8 mouse cellular contexts compared by ENCODE assay signal in the genomic region with DNA sequence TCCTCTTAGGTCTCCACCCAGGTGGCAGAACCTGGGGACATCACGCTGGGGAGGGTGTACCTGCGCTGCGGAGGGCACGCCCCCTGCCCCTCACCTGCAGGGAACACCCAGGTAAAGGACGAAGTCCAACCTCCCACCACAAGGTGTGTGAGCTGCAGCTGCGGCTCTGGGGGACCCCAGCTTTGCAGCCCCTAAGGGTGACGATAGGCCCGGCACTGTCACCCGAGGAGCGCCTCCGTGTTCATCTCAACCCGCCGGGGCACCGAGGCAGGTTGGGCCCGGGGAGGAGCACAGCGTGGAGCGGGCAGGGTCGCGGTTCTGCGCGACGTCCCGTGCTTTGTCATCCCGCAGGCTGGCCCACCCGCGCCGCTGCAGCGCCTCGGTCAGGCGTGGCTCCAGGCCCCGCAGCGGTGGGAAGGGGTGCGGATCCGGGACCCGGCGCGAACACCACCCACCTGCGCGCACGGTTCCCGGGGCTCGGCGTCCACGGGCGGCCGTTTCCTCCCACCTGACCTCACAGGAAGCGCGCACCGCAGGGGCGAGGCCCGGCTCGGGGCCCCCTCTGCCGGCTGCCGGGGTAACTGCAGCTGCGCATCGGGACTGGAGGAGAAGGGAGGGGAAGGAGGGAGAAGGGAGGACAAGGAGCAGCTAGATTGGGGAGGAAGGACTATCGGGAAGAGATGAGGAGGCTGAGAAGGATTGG. TPM values are rescaled to one million over a fixed set of nuclear protein-coding genes. Genes with fewer than 3 reads are reported as not detected.
DNase-seq lines count a peak whose midpoint lies in the region; ATAC-seq lines count a peak whose summit lies in the region.

No protein-coding gene starts in this region.

- DNase-seq in adrenal gland, adult (ENCODE audit: inconsistent age in 2 of 2, low spot score in 1 of 2), result peak; percentile 87 to 95
- DNase-seq in embryo, embryonic 11 days, result peak; percentile 88
- DNase-seq in gastrocnemius, postnatal 14 days, result peak; percentile 79
- DNase-seq in left cerebral cortex, adult 8-10 months (ENCODE audit: low spot score in 2 of 2), result peak; percentile 79 to 89
- peak; percentile 89 to 94 for DNase-seq in right cerebral cortex, adult 2 months (ENCODE audit: low spot score in 2 of 2)
- peak; percentile 85 for DNase-seq in urinary bladder, adult 2 months (ENCODE audit: low spot score)

- intact Hi-C loops in gastrocnemius, postnatal 14 days (cut with DNase I; ENCODE audit: low total_unique reads), result no loop called here

- peak; percentile 93 for ATAC-seq in inflammation-experienced regulatory T-cells, adult 6 months
- ATAC-seq in megakaryocyte, adult 5-6 weeks (ENCODE audit: poor library complexity, severe bottlenecking), result peak; percentile 97

RNA-seq across cellular contexts. Expression of gene Neurog3, which starts 22.2 kb away (rescaled TPM):
- total RNA-seq in gastrocnemius, postnatal 14 days (2021), result not detected
- not detected for polyA plus RNA-seq in inflammation-experienced regulatory T-cells, adult 6 months (2017; shearing (Covaris generic))
- not detected for total RNA-seq in left cerebral cortex, adult 8-10 months (2022)
- total RNA-seq in megakaryocyte, adult 5-6 weeks (2015), result not detected in 2 replicates
- not detected in 2 replicates for total RNA-seq in megakaryocyte, adult 5-6 weeks (2017)
- polyA plus RNA-seq in urinary bladder, adult 2 months (2012; rRNA removed), result not detected in 2 replicates

RNA-seq across cellular contexts. Expression of gene Fam241b, which starts 33.1 kb away (rescaled TPM):
- total RNA-seq in gastrocnemius, postnatal 14 days (2021), result 1 to 10 TPM in 1 of 2 experiments, under 1 TPM in 1; 0.38 to 1.4 TPM
- polyA plus RNA-seq in inflammation-experienced regulatory T-cells, adult 6 months (2017; shearing (Covaris generic)), result 1 to 10 TPM; 2.8 to 5.2 (median 3.6) TPM
- 10 to 100 TPM; 47.0 to 57.8 (median 52.5) TPM for total RNA-seq in left cerebral cortex, adult 8-10 months (2022)
- total RNA-seq in megakaryocyte, adult 5-6 weeks (2015), result not detected in 2 replicates
- not detected in 2 replicates for total RNA-seq in megakaryocyte, adult 5-6 weeks (2017)
- 14.7 and 17.9 TPM in 2 replicates for polyA plus RNA-seq in urinary bladder, adult 2 months (2012; rRNA removed)

Comparison
In these comparisons a context has a peak if more than half of its experiments do, and no peak if none do; other contexts are left out.
1. Peak in every context shown above with its lines: DNase-seq and ATAC-seq.
2. RNA of gene Fam241b, which starts 33.1 kb away (total RNA-seq): 47.0 to 57.8 TPM in left cerebral cortex, adult 8-10 months; 0.38 to 1.4 TPM in gastrocnemius, postnatal 14 days and not detected in megakaryocyte, adult 5-6 weeks; every median in the first group is over 10 times any median in the second.